Mouse (Mus musculus): ENCODE measurements around the gene Bcl6b.

- TF ChIP-seq CTCF (IDR thresholded peaks at IDR 0.05; ENCODE audit: extremely low read depth, insufficient read length, insufficient replicate concordance, low read depth, low read length) (no peak), POLR2A (IDR thresholded peaks at IDR 0.05; ENCODE audit: low read depth, low read length) (no peak)
Observed at GRCm38 (mm10) chr11:70271641-70272040, 42.0 kb upstream of the Bcl6b start.

Measured in small intestine, adult 2 months (tissue).